Mouse (Mus musculus) myocyte (in vitro differentiated cells): Measurements from ENCODE around the gene Tbc1d17.

ENCODE experiments used
- E2F4 ChIP-seq: IDR thresholded peaks from one replicate; pipeline ENCODE4 v1.6.1; 2011; ENCODE audit warnings: mild to moderate bottlenecking, control low read depth, moderate library complexity; ENCODE audit not compliant: insufficient read depth
- MAX ChIP-seq: IDR thresholded peaks from one replicate; pipeline ENCODE4 v1.6.1; 2011; ENCODE audit warnings: low read depth, mild to moderate bottlenecking, control low read depth
- POLR2A ChIP-seq: IDR thresholded peaks from one replicate; pipeline ENCODE4 v1.6.1; 2011; ENCODE audit warnings: low read depth, mild to moderate bottlenecking, control low read depth, moderate library complexity; ENCODE audit not compliant: insufficient read length
- USF1 ChIP-seq: IDR thresholded peaks from one replicate; pipeline ENCODE4 v1.6.1; 2011; ENCODE audit warnings: low read depth, mild to moderate bottlenecking, control low read depth, moderate library complexity

DNA sequence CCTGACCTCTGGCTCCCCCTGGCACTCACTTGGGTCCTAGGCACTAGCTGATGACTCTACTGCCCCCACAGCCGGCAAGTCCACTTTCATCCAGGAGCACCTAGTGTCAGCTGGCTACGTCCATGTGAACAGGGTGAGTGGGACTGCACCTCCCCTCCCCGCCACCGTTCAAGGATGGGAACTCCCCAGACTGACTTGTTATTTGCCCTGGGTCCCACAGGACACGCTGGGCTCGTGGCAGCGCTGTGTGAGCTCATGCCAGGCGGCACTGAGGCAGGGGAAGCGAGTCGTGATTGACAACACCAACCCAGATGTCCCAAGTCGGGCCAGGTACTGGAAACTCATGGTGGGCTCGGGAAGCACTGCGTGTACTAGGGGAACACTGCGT is 12.5 kb upstream of the Tbc1d17 start:
- TF ChIP-seq POLR2A = no peak
- no peak for TF ChIP-seq USF1
- TF ChIP-seq MAX = no peak
- no peak for TF ChIP-seq E2F4
